Mouse (Mus musculus) limb, embryonic 12.5 days (tissue): ENCODE measurements around the gene Ckap2l. TPM values are rescaled to one million over a fixed set of nuclear protein-coding genes. Genes with fewer than 3 reads are reported as not detected.
A peak's percentile ranks its signal among the peaks of the same experiment; 100 is the strongest.

Experiments
- ATAC-seq: fragments of 200-750 bp; cut with Nextera tagmentation; 2 replicates; pipeline ENCODE4 v1.8.0; 2017; ENCODE audit warnings: low read depth, moderate TSS enrichment; ENCODE audit not compliant: insufficient number of reproducible peaks, insufficient read depth, low FRiP score, low TSS enrichment
- H3K27ac ChIP-seq: fragments of 300-500 bp; sonication (generic); 2 replicates; pipeline ENCODE4 v1.5.1; 2016; ENCODE audit warnings: mild to moderate bottlenecking, moderate library complexity
- H3K27me3 ChIP-seq: fragments of 300-500 bp; sonication (generic); 2 replicates; pipeline ENCODE4 v1.6.1; 2016; ENCODE audit warnings: mild to moderate bottlenecking, moderate library complexity
- H3K36me3 ChIP-seq: fragments of 300-500 bp; sonication (generic); 2 replicates; pipeline ENCODE4 v1.6.1; 2016; ENCODE audit warnings: mild to moderate bottlenecking, moderate library complexity
- H3K4me1 ChIP-seq: fragments of 300-500 bp; sonication (generic); replicated peaks from 2 replicates; pipeline ENCODE4 v1.6.1; 2016
- H3K4me2 ChIP-seq: fragments of 300-500 bp; sonication (generic); 2 replicates; pipeline ENCODE4 v1.6.1; 2016; ENCODE audit warnings: mild to moderate bottlenecking, moderate library complexity
- H3K4me3 ChIP-seq: fragments of 300-500 bp; sonication (generic); replicated peaks from 2 replicates; pipeline ENCODE4 v1.5.1; 2016; ENCODE audit warnings: mild to moderate bottlenecking
- H3K9ac ChIP-seq: fragments of 300-500 bp; sonication (generic); replicated peaks from 2 replicates; pipeline ENCODE4 v1.6.1; 2016; ENCODE audit warnings: mild to moderate bottlenecking, moderate library complexity
- H3K9me3 ChIP-seq: fragments of 300-500 bp; sonication (generic); 2 replicates; pipeline ENCODE4 v1.6.1; 2016; ENCODE audit warnings: mild to moderate bottlenecking, moderate library complexity
- WGBS: fragments of 180-500 bp; shearing (Covaris S2); methylation state at CpG from one replicate; pipeline ENCODE4 v1.1.7; 2016; 5-methylcytosine and 5-hydroxymethylcytosine counted together
- polyA plus RNA-seq: library from polyadenylated mRNA; unstranded; fragments of >200 nt; fragmentation: Nextera tagmentation; extraction: Ambion mirVana; gene quantifications from 2 replicates; pipeline ENCODE4 v1.2.1, GENCODE M21; 2016

Gene Ckap2l
- polyA plus RNA-seq, 1 experiment from 2014 or later = 39.0 TPM

GRCm38 (mm10) chr2:129246924-129247323 is 50.1 kb downstream of the Ckap2l start:
- no peaks in the 10 kb centered on the region for H3K27me3 ChIP-seq
- H3K36me3 ChIP-seq = no peaks in the 10 kb centered on the region

GRCm38 (mm10) chr2:129246436-129246835 is 50.6 kb downstream of the Ckap2l start:
- 73% methylated on average over 7 of the region's 7 CpGs for WGBS
- H3K27me3 ChIP-seq = no peaks in the 10 kb centered on the region
- H3K36me3 ChIP-seq = no peaks in the 10 kb centered on the region
- no peak overlapping the region for H3K9ac ChIP-seq
- H3K27ac ChIP-seq = no peak overlapping the region
- H3K9me3 ChIP-seq = no peaks in the 10 kb centered on the region
- no peak overlapping the region for H3K4me3 ChIP-seq
- no peak overlapping the region for H3K4me2 ChIP-seq
- H3K4me1 ChIP-seq = peaks cover 14% of the 10 kb centered on the region
- no peak for ATAC-seq

More at GRCm38 (mm10) chr2:129246924-129247323, 50.1 kb downstream of the Ckap2l start:
- Histone ChIP-seq H3K4me2 (no peak overlapping the region), H3K4me1 (peaks cover 14% of the 10 kb centered on the region; the same call in 1 of the 2 replicates), H3K4me3 (no peak overlapping the region), H3K9ac (no peak overlapping the region), H3K9me3 (no peaks in the 10 kb centered on the region), H3K27ac (no peak overlapping the region)
- no peak for ATAC-seq
- 94% methylated on average over 12 of the region's 12 CpGs for WGBS

- Histone ChIP-seq H3K27me3 (no peaks in the 10 kb centered on the region), H3K27ac (no peak overlapping the region), H3K36me3 (no peaks in the 10 kb centered on the region), H3K9ac (no peak overlapping the region), H3K4me3 (no peak overlapping the region), H3K9me3 (no peaks in the 10 kb centered on the region), H3K4me2 (no peak overlapping the region), H3K4me1 (peaks cover 21% of the 10 kb centered on the region)
- WGBS = 46% methylated on average over 5 of the region's 5 CpGs
- ATAC-seq = no peak
These were observed 51.4 kb downstream of the Ckap2l start for GRCm38 (mm10) chr2:129245618-129246017.

GRCm38 (mm10) chr2:129244446-129245120 is 52.4 kb downstream of the Ckap2l start:
- no peak overlapping the region for H3K4me2 ChIP-seq
- H3K9me3 ChIP-seq = no peaks in the 10 kb centered on the region
- no peak overlapping the region for H3K27ac ChIP-seq
- ATAC-seq = no peak
- peaks cover 21% of the 10 kb centered on the region for H3K4me1 ChIP-seq
- no peaks in the 10 kb centered on the region for H3K27me3 ChIP-seq
- no peak overlapping the region for H3K9ac ChIP-seq
- H3K4me3 ChIP-seq = no peak overlapping the region
- WGBS = 83% methylated on average over 20 of the region's 20 CpGs
- H3K36me3 ChIP-seq = no peaks in the 10 kb centered on the region

- Histone ChIP-seq H3K4me3 (no peak overlapping the region), H3K4me2 (no peak overlapping the region), H3K9ac (no peak overlapping the region), H3K36me3 (no peaks in the 10 kb centered on the region), H3K27ac (0 out of 2 replicates have a peak overlapping the region, but pooled peaks have one; percentile 23), H3K4me1 (peaks cover 21% of the 10 kb centered on the region), H3K27me3 (no peaks in the 10 kb centered on the region), H3K9me3 (no peaks in the 10 kb centered on the region)
- ATAC-seq = no peak
- WGBS = 28% methylated on average over 9 of the region's 9 CpGs
These were observed 53.2 kb downstream of the Ckap2l start for GRCm38 (mm10) chr2:129243786-129244185.

- Histone ChIP-seq H3K36me3 (no peaks in the 10 kb centered on the region), H3K4me3 (no peak overlapping the region), H3K27ac (no peak overlapping the region), H3K27me3 (no peaks in the 10 kb centered on the region), H3K4me2 (no peak overlapping the region), H3K4me1 (peaks cover 21% of the 10 kb centered on the region), H3K9ac (no peak overlapping the region), H3K9me3 (no peaks in the 10 kb centered on the region)
- 82% methylated on average over 4 of the region's 4 CpGs for WGBS
- no peak for ATAC-seq
These were observed 54.0 kb downstream of the Ckap2l start for GRCm38 (mm10) chr2:129243005-129243404.

GRCm38 (mm10) chr2:129241845-129242833 is 54.9 kb downstream of the Ckap2l start:
- Histone ChIP-seq H3K9ac (no peak overlapping the region), H3K36me3 (no peaks in the 10 kb centered on the region), H3K4me2 (no peak overlapping the region), H3K27me3 (no peaks in the 10 kb centered on the region), H3K9me3 (no peaks in the 10 kb centered on the region), H3K4me3 (no peak overlapping the region), H3K27ac (no peak overlapping the region), H3K4me1 (peaks cover 21% of the 10 kb centered on the region)
- WGBS = 50% methylated on average over 7 of the region's 7 CpGs
- ATAC-seq = no peak

- WGBS = 66% methylated on average over 9 of the region's 9 CpGs
- Histone ChIP-seq H3K27ac (no peak overlapping the region), H3K9ac (no peak overlapping the region), H3K9me3 (no peaks in the 10 kb centered on the region), H3K4me3 (no peak overlapping the region), H3K4me2 (no peak overlapping the region), H3K4me1 (peaks cover 21% of the 10 kb centered on the region), H3K36me3 (no peaks in the 10 kb centered on the region), H3K27me3 (no peaks in the 10 kb centered on the region)
- peak; percentile 56; the same call in 1 of the 2 replicates for ATAC-seq
These were observed 56.1 kb downstream of the Ckap2l start for GRCm38 (mm10) chr2:129240726-129241432.

- Histone ChIP-seq H3K9ac (no peak overlapping the region), H3K27ac (no peak overlapping the region), H3K9me3 (no peaks in the 10 kb centered on the region), H3K36me3 (no peaks in the 10 kb centered on the region), H3K4me1 (peaks cover 7% of the 10 kb centered on the region), H3K4me2 (no peak overlapping the region), H3K27me3 (no peaks in the 10 kb centered on the region), H3K4me3 (no peak overlapping the region)
- WGBS = 73% methylated on average over 4 of the region's 4 CpGs
- no peak for ATAC-seq
These were observed 60.5 kb downstream of the Ckap2l start for GRCm38 (mm10) chr2:129236526-129236925.

GRCm38 (mm10) chr2:129234731-129235130 is 62.3 kb downstream of the Ckap2l start:
- Histone ChIP-seq H3K36me3 (no peaks in the 10 kb centered on the region), H3K27me3 (no peaks in the 10 kb centered on the region), H3K4me1 (no peaks in the 10 kb centered on the region), H3K27ac (no peak overlapping the region), H3K4me3 (no peak overlapping the region), H3K9me3 (no peaks in the 10 kb centered on the region), H3K4me2 (no peak overlapping the region), H3K9ac (no peak overlapping the region)
- 78% methylated on average over 2 of the region's 2 CpGs for WGBS
- ATAC-seq = no peak
